Mouse (Mus musculus): ENCODE data around the gene Trat1. TPM values are rescaled to one million over a fixed set of nuclear protein-coding genes. Genes with fewer than 3 reads are reported as not detected.

The Trat1 gene
- polyA plus RNA-seq, 1 experiment from 2014 or later = not detected

DNA sequence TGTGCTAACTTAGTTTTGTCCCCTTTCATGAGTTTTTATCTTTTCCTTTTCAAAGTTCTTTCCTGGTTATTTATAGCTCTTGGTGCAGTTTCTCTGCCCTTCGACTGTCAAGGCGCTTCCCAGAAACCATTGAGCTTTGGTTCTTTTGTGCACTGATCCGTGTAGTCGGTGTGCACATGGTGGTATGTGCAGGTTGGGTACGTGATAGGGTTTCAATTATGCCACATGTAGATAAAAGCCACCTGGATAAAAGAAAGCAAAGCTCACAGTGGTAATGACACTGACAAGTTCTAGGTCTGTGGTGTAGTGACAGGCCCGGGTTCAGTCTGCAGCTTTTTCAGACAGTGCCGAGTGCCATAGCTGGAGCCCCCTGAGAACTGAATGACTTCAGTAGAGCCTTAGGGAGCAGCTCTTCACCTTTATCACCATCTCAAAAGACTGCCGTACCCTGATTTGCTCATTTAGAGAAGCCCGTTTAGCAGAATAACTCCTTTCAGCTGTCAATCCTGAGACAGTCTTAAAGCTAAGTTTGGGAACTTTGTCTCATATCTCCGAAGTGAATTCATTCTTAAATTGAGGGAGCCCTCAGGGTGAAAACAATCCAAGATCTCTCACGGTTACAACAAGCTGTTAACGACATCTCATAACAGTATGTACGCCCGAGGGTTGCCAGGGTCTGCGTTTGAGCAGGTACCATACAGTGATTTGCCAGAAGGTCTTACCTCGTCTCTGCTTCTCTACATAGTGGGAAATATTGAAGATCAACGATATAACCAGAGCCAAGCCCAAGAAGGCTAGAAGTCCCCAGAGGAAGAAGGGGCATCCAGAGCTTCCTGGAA, 11.0 kb downstream of the Trat1 start:
- TF ChIP-seq CTCF (IDR thresholded peaks at IDR 0.05; ENCODE audit: low read depth) = no peak
- H3K9me3 ChIP-seq (replicated peaks; ENCODE audit: low read length) = no peaks in the 10 kb centered on the region
- H3K27me3 ChIP-seq (ENCODE audit: insufficient read depth, low read length) = no peaks in the 10 kb centered on the region
- no peak overlapping the region for H3K27ac ChIP-seq
- no peak overlapping the region for H3K4me3 ChIP-seq (replicated peaks; ENCODE audit: low read depth, low read length)
- no peak overlapping the region for H3K9ac ChIP-seq (ENCODE audit: low read depth, low read length)
- DNase-seq (ENCODE audit: low spot score) (peak; percentile 20), ATAC-seq (replicated peaks; ENCODE audit: low FRiP score, low read depth) (0 out of 2 replicates have a peak, but pooled peaks have one; percentile 21)
- 43% methylated on average over 17 of the region's 17 CpGs for WGBS
- H3K4me1 ChIP-seq (replicated peaks; ENCODE audit: insufficient read depth, low read length) = no peaks in the 10 kb centered on the region
- H3K36me3 ChIP-seq (ENCODE audit: insufficient read depth, low read length) = no peaks in the 10 kb centered on the region
- no peak overlapping the region for H3K4me2 ChIP-seq (ENCODE audit: low read length)

GRCm38 (mm10) chr16:48750145-48750827, 21.5 kb downstream of the Trat1 start:
- TF ChIP-seq CTCF (IDR thresholded peaks at IDR 0.05; ENCODE audit: low read depth) = no peak
- Histone ChIP-seq H3K9ac (ENCODE audit: low read depth, low read length) (0 out of 2 replicates have a peak overlapping the region, but pooled peaks have one; percentile 8), H3K9me3 (replicated peaks; ENCODE audit: low read length) (no peaks in the 10 kb centered on the region), H3K4me1 (replicated peaks; ENCODE audit: insufficient read depth, low read length) (no peaks in the 10 kb centered on the region), H3K27me3 (ENCODE audit: insufficient read depth, low read length) (no peaks in the 10 kb centered on the region), H3K27ac (no peak overlapping the region), H3K4me3 (replicated peaks; ENCODE audit: low read depth, low read length) (no peak overlapping the region), H3K4me2 (ENCODE audit: low read length) (peak overlapping the region; percentile 43), H3K36me3 (ENCODE audit: insufficient read depth, low read length) (no peaks in the 10 kb centered on the region)
- DNase-seq (ENCODE audit: low spot score) (no peak), ATAC-seq (replicated peaks; ENCODE audit: low FRiP score, low read depth) (no peak)
- 14% methylated on average over 26 of the region's 26 CpGs for WGBS

GRCm38 (mm10) chr16:48745418-48745817, 26.4 kb downstream of the Trat1 start:
- Histone ChIP-seq H3K36me3 (ENCODE audit: insufficient read depth, low read length) (no peaks in the 10 kb centered on the region), H3K4me1 (replicated peaks; ENCODE audit: insufficient read depth, low read length) (no peaks in the 10 kb centered on the region), H3K27ac (no peak overlapping the region), H3K27me3 (ENCODE audit: insufficient read depth, low read length) (no peaks in the 10 kb centered on the region), H3K4me3 (replicated peaks; ENCODE audit: low read depth, low read length) (no peak overlapping the region), H3K9ac (ENCODE audit: low read depth, low read length) (no peak overlapping the region), H3K9me3 (replicated peaks; ENCODE audit: low read length) (no peaks in the 10 kb centered on the region), H3K4me2 (ENCODE audit: low read length) (no peak overlapping the region)
- 86% methylated on average over 2 of the region's 2 CpGs for WGBS
- ATAC-seq (replicated peaks; ENCODE audit: low FRiP score, low read depth) (no peak), DNase-seq (ENCODE audit: low spot score) (no peak)
- no peak for TF ChIP-seq CTCF (IDR thresholded peaks at IDR 0.05; ENCODE audit: low read depth)

DNA sequence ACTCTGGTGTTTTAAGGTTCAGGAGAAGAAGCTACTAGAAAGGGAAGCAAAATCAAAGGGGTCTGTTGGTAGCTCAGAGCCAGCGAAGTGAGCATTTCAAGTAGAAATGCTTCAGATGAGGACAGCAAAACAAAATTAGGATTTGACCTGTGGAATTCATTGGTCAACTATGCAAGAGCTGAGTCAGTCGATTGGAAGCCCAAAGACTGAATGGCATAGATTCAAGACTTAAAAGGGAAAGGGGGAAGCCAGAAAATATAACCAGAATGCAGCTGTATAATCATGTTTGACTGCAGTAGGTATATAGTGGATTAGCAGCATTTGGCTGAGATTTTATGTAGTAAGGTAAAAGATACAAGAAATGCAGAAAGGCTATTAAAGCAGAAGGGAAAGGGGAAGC, 26.8 kb downstream of the Trat1 start:
- H3K36me3 ChIP-seq (ENCODE audit: insufficient read depth, low read length) = no peaks in the 10 kb centered on the region
- no peaks in the 10 kb centered on the region for H3K27me3 ChIP-seq (ENCODE audit: insufficient read depth, low read length)
- no peaks in the 10 kb centered on the region for H3K9me3 ChIP-seq (replicated peaks; ENCODE audit: low read length)
- no peak for ATAC-seq (replicated peaks; ENCODE audit: low FRiP score, low read depth)
- DNase-seq (ENCODE audit: low spot score) = no peak
- no peak overlapping the region for H3K9ac ChIP-seq (ENCODE audit: low read depth, low read length)
- WGBS = 77% methylated on average over 2 of the region's 2 CpGs
- TF ChIP-seq CTCF (IDR thresholded peaks at IDR 0.05; ENCODE audit: low read depth) = no peak
- no peaks in the 10 kb centered on the region for H3K4me1 ChIP-seq (replicated peaks; ENCODE audit: insufficient read depth, low read length)
- no peak overlapping the region for H3K4me3 ChIP-seq (replicated peaks; ENCODE audit: low read depth, low read length)
- no peak overlapping the region for H3K4me2 ChIP-seq (ENCODE audit: low read length)
- no peak overlapping the region for H3K27ac ChIP-seq

GRCm38 (mm10) chr16:48741549-48741948, 30.3 kb downstream of the Trat1 start:
- 45% methylated on average over 3 of the region's 3 CpGs for WGBS
- Histone ChIP-seq H3K27ac (no peak overlapping the region), H3K4me2 (ENCODE audit: low read length) (no peak overlapping the region), H3K27me3 (ENCODE audit: insufficient read depth, low read length) (no peaks in the 10 kb centered on the region), H3K9ac (ENCODE audit: low read depth, low read length) (no peak overlapping the region), H3K4me1 (replicated peaks; ENCODE audit: insufficient read depth, low read length) (no peaks in the 10 kb centered on the region), H3K36me3 (ENCODE audit: insufficient read depth, low read length) (no peaks in the 10 kb centered on the region), H3K4me3 (replicated peaks; ENCODE audit: low read depth, low read length) (no peak overlapping the region), H3K9me3 (replicated peaks; ENCODE audit: low read length) (no peaks in the 10 kb centered on the region)
- ATAC-seq (replicated peaks; ENCODE audit: low FRiP score, low read depth) (no peak), DNase-seq (ENCODE audit: low spot score) (no peak)
- no peak for TF ChIP-seq CTCF (IDR thresholded peaks at IDR 0.05; ENCODE audit: low read depth)

DNA sequence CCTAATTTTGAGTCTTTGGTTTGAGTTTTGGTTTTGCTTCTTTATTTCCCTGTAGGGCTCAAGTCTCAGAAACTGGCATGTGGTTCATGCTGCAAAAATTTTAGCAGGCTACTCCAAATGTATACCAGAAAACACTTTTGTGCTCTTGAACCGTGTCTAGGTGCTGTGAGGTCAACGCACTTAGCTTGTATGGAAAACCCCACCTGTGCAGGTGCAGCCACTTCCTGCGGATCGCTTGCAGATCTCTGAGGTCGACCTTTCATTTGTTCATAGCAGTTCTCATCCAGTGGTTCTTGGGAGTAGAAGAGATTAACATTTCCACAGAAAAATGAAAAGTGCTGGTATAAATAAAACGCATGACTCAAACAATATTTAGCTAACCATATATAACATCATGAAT, 31.8 kb downstream of the Trat1 start:
- Histone ChIP-seq H3K27ac (no peak overlapping the region), H3K36me3 (ENCODE audit: insufficient read depth, low read length) (no peaks in the 10 kb centered on the region), H3K9ac (ENCODE audit: low read depth, low read length) (no peak overlapping the region), H3K9me3 (replicated peaks; ENCODE audit: low read length) (no peaks in the 10 kb centered on the region), H3K4me3 (replicated peaks; ENCODE audit: low read depth, low read length) (no peak overlapping the region), H3K4me2 (ENCODE audit: low read length) (no peak overlapping the region), H3K27me3 (ENCODE audit: insufficient read depth, low read length) (no peaks in the 10 kb centered on the region), H3K4me1 (replicated peaks; ENCODE audit: insufficient read depth, low read length) (no peaks in the 10 kb centered on the region)
- 87% methylated on average over 6 of the region's 6 CpGs for WGBS
- ATAC-seq (replicated peaks; ENCODE audit: low FRiP score, low read depth) (no peak), DNase-seq (ENCODE audit: low spot score) (no peak)
- TF ChIP-seq CTCF (IDR thresholded peaks at IDR 0.05; ENCODE audit: low read depth) = no peak
